In genomic region chr10:84172828-84173321, GRCm38 (mm10) we compare ENCODE assay signal across 7 mouse cellular contexts.
DNase-seq lines count a peak whose midpoint lies in the region; ATAC-seq lines count a peak whose summit lies in the region.

No protein-coding gene starts in this region.

- H3K4me3 ChIP-seq in hindbrain, embryonic 15.5 days: no peak overlapping the region
- H3K4me3 ChIP-seq in midbrain, embryonic 11.5 days (ENCODE audit: low read depth, low read length): no peak overlapping the region

- H3K9ac ChIP-seq in hindbrain, embryonic 15.5 days: no peak overlapping the region
- no peak overlapping the region for H3K9ac ChIP-seq in midbrain, embryonic 11.5 days (ENCODE audit: low read length)

- ATAC-seq in hindbrain, embryonic 15.5 days (ENCODE audit: low FRiP score, low read depth): 0 out of 2 replicates have a peak, but pooled peaks have one; percentile 30
- no peak for ATAC-seq in midbrain, embryonic 11.5 days (ENCODE audit: low FRiP score)

- no peak overlapping the region for H3K4me2 ChIP-seq in hindbrain, embryonic 15.5 days
- no peak overlapping the region for H3K4me2 ChIP-seq in midbrain, embryonic 11.5 days

- 56% methylated on average over 4 of the region's 4 CpGs for WGBS in hindbrain, embryonic 15.5 days
- 57% methylated on average over 4 of the region's 4 CpGs for WGBS in midbrain, embryonic 11.5 days

- no peaks in the 10 kb centered on the region for H3K9me3 ChIP-seq in hindbrain, embryonic 15.5 days
- no peaks in the 10 kb centered on the region for H3K9me3 ChIP-seq in midbrain, embryonic 11.5 days (ENCODE audit: control insufficient read depth, low read length)

- DNase-seq in ovary, postnatal 14 days (ENCODE audit: low spot score): peak; percentile 22
- DNase-seq in ovary, postnatal 10 days (ENCODE audit: low spot score): no peak
- DNase-seq in forelimb bud, embryonic 11.5 days (ENCODE audit: low read depth, low spot score): peak; percentile 87
- DNase-seq in midbrain, embryonic 11.5 days (ENCODE audit: low spot score, missing footprints): peak; percentile 82
- DNase-seq in liver: no peak
- no peak for DNase-seq in kidney, postnatal 10 days

- 0 out of 2 replicates have a peak overlapping the region, but pooled peaks have one; percentile 11 for H3K27ac ChIP-seq in hindbrain, embryonic 15.5 days (replicated peaks)
- H3K27ac ChIP-seq in midbrain, embryonic 11.5 days (ENCODE audit: low read depth, low read length): no peak overlapping the region

- no peaks in the 10 kb centered on the region for H3K4me1 ChIP-seq in hindbrain, embryonic 15.5 days (replicated peaks)
- no peaks in the 10 kb centered on the region for H3K4me1 ChIP-seq in midbrain, embryonic 11.5 days (ENCODE audit: control insufficient read depth, insufficient read depth, low read length)

- no peaks in the 10 kb centered on the region for H3K27me3 ChIP-seq in hindbrain, embryonic 15.5 days
- no peaks in the 10 kb centered on the region for H3K27me3 ChIP-seq in midbrain, embryonic 11.5 days (ENCODE audit: control insufficient read depth, insufficient read depth, low read length)

- H3K36me3 ChIP-seq in hindbrain, embryonic 15.5 days: no peaks in the 10 kb centered on the region
- H3K36me3 ChIP-seq in midbrain, embryonic 11.5 days (ENCODE audit: control insufficient read depth, insufficient read depth, low read length): no peaks in the 10 kb centered on the region

Comparison
In these comparisons a context has a peak if more than half of its experiments do, and no peak if none do; other contexts are left out.
1. DNase-seq: peak in ovary, postnatal 14 days (single experiment), forelimb bud, embryonic 11.5 days (single experiment) and midbrain, embryonic 11.5 days (single experiment); none in ovary, postnatal 10 days (single experiment), liver (single experiment) and kidney, postnatal 10 days (single experiment).